Mouse (Mus musculus) midbrain, postnatal 0 days (tissue): ENCODE measurements around the gene Ier3. TPM values are rescaled to one million over a fixed set of nuclear protein-coding genes. Genes with fewer than 3 reads are reported as not detected.
A peak's percentile ranks its signal among the peaks of the same experiment; 100 is the strongest.

ENCODE experiments used
- ATAC-seq: fragments of 200-750 bp; cut with Nextera tagmentation; 2 replicates; pipeline ENCODE4 v1.8.0; 2017; ENCODE audit warnings: moderate number of reproducible peaks, mild to moderate bottlenecking, moderate TSS enrichment, moderate library complexity; ENCODE audit not compliant: low FRiP score
- DNase-seq: peaks from one replicate; pipeline ENCODE4 v3.0.0-alpha.2; 2015; ENCODE audit warnings: low spot score
- H3K27ac ChIP-seq: fragments of 300-500 bp; sonication (generic); 2 replicates; pipeline ENCODE4 v1.5.1; 2014; ENCODE audit warnings: low read depth, mild to moderate bottlenecking, low read length, mixed read lengths
- H3K27me3 ChIP-seq: fragments of 300-500 bp; sonication (generic); 2 replicates; pipeline ENCODE4 v1.6.1; 2014; ENCODE audit warnings: low read length, control low read depth, mixed read lengths; ENCODE audit not compliant: insufficient read depth
- H3K36me3 ChIP-seq: fragments of 300-500 bp; sonication (generic); 2 replicates; pipeline ENCODE4 v1.6.1; 2014; ENCODE audit warnings: low read length, control low read depth, mixed read lengths; ENCODE audit not compliant: insufficient read depth
- H3K4me1 ChIP-seq: fragments of 300-500 bp; sonication (generic); 2 replicates; pipeline ENCODE4 v1.6.1; 2014; ENCODE audit warnings: mild to moderate bottlenecking, control low read depth, antibody characterized with exemption, low read length, mixed read lengths; ENCODE audit not compliant: insufficient read depth
- H3K4me2 ChIP-seq: fragments of 300-500 bp; sonication (generic); 2 replicates; pipeline ENCODE4 v1.6.1; 2014; ENCODE audit warnings: low read depth, mild to moderate bottlenecking, low read length, mixed read lengths; ENCODE audit not compliant: poor library complexity, severe bottlenecking
- H3K4me3 ChIP-seq: fragments of 300-500 bp; sonication (generic); 2 replicates; pipeline ENCODE4 v1.5.1; 2014; ENCODE audit warnings: low read depth, mild to moderate bottlenecking, low read length, moderate library complexity
- H3K9ac ChIP-seq: fragments of 300-500 bp; sonication (generic); replicated peaks from 2 replicates; pipeline ENCODE4 v1.6.1; 2014; ENCODE audit warnings: mild to moderate bottlenecking, low read length, moderate library complexity, mixed read lengths; ENCODE audit not compliant: poor library complexity, severe bottlenecking
- H3K9me3 ChIP-seq: fragments of 300-500 bp; sonication (generic); 2 replicates; pipeline ENCODE4 v1.6.1; 2016; ENCODE audit warnings: low read length, control low read depth
- CTCF ChIP-seq: IDR thresholded peaks from 2 replicates; pipeline ENCODE4 v1.5.1; 2016; ENCODE audit warnings: antibody characterized with exemption, mild to moderate bottlenecking
- WGBS: fragments of 180-500 bp; shearing (Covaris S2); extraction: QIAGEN DNeasy Blood & Tissue Kit; methylation state at CpG from one replicate; pipeline ENCODE4 v1.1.7; 2014; 5-methylcytosine and 5-hydroxymethylcytosine counted together
- polyA plus RNA-seq: library from polyadenylated mRNA; unstranded; fragments of >200 nt; fragmentation: Nextera tagmentation; extraction: Ambion mirVana; gene quantifications from 2 replicates; pipeline ENCODE4 v1.2.1, GENCODE M21; 2015
- total RNA-seq: library from RNA; depleted of rRNA; stranded (reverse); fragments of >200 nt; gene quantifications from 2 replicates; pipeline ENCODE4 v1.2.3, GENCODE M21; 2014

Ier3 gene
- total and polyA plus RNA-seq, 2 experiments from 2014 or later: 10.9 to 12.2 TPM

GRCm38 (mm10) chr17:35792837-35793236 is 28.6 kb upstream of the Ier3 start:
- DNase-seq (no peak), ATAC-seq (no peak)
- Histone ChIP-seq H3K9ac (no peak overlapping the region), H3K4me1 (no peaks in the 10 kb centered on the region), H3K4me3 (no peak overlapping the region), H3K27me3 (no peaks in the 10 kb centered on the region), H3K9me3 (no peaks in the 10 kb centered on the region), H3K27ac (no peak overlapping the region), H3K36me3 (no peaks in the 10 kb centered on the region), H3K4me2 (no peak overlapping the region)
- 94% methylated on average over 2 of the region's 2 CpGs for WGBS
- no peak for TF ChIP-seq CTCF

GRCm38 (mm10) chr17:35795099-35795498 is 26.4 kb upstream of the Ier3 start:
- 56% methylated on average over 2 of the region's 2 CpGs for WGBS
- DNase-seq (no peak), ATAC-seq (no peak)
- no peak overlapping the region for H3K4me2 ChIP-seq
- no peak overlapping the region for H3K9ac ChIP-seq
- TF ChIP-seq CTCF: no peak
- no peaks in the 10 kb centered on the region for H3K27me3 ChIP-seq
- no peaks in the 10 kb centered on the region for H3K36me3 ChIP-seq
- H3K9me3 ChIP-seq: no peaks in the 10 kb centered on the region
- H3K27ac ChIP-seq: no peak overlapping the region
- H3K4me3 ChIP-seq: no peak overlapping the region
- no peaks in the 10 kb centered on the region for H3K4me1 ChIP-seq

GRCm38 (mm10) chr17:35795656-35796055 is 25.8 kb upstream of the Ier3 start:
- no peak for ATAC-seq
- H3K27me3 ChIP-seq: no peaks in the 10 kb centered on the region
- H3K9ac ChIP-seq: no peak overlapping the region
- WGBS: 75% methylated on average over 6 of the region's 6 CpGs
- DNase-seq: no peak
- no peaks in the 10 kb centered on the region for H3K36me3 ChIP-seq
- H3K9me3 ChIP-seq: no peaks in the 10 kb centered on the region
- H3K4me2 ChIP-seq: no peak overlapping the region
- no peak overlapping the region for H3K27ac ChIP-seq
- no peak for TF ChIP-seq CTCF
- H3K4me1 ChIP-seq: no peaks in the 10 kb centered on the region
- no peak overlapping the region for H3K4me3 ChIP-seq

- Histone ChIP-seq H3K36me3 (no peaks in the 10 kb centered on the region), H3K9me3 (no peaks in the 10 kb centered on the region), H3K4me1 (no peaks in the 10 kb centered on the region), H3K4me2 (no peak overlapping the region), H3K4me3 (no peak overlapping the region), H3K27ac (no peak overlapping the region), H3K9ac (no peak overlapping the region), H3K27me3 (no peaks in the 10 kb centered on the region)
- WGBS: 62% methylated on average over 5 of the region's 5 CpGs
- no peak for ATAC-seq
- no peak for DNase-seq
- no peak for TF ChIP-seq CTCF
Measured at GRCm38 (mm10) chr17:35796835-35797234, 24.6 kb upstream of the Ier3 start.

GRCm38 (mm10) chr17:35800905-35801304 is 20.6 kb upstream of the Ier3 start:
- Histone ChIP-seq H3K27ac (no peak overlapping the region), H3K27me3 (no peaks in the 10 kb centered on the region), H3K9me3 (no peaks in the 10 kb centered on the region), H3K36me3 (no peaks in the 10 kb centered on the region), H3K4me2 (no peak overlapping the region), H3K4me3 (no peak overlapping the region), H3K9ac (no peak overlapping the region), H3K4me1 (no peaks in the 10 kb centered on the region)
- WGBS: 68% methylated on average over 2 of the region's 2 CpGs
- ATAC-seq (no peak), DNase-seq (no peak)
- TF ChIP-seq CTCF: no peak

- no peaks in the 10 kb centered on the region for H3K27me3 ChIP-seq
- no peak overlapping the region for H3K27ac ChIP-seq
- WGBS: 51% methylated on average over 6 of the region's 6 CpGs
- H3K4me3 ChIP-seq: no peak overlapping the region
- no peaks in the 10 kb centered on the region for H3K36me3 ChIP-seq
- H3K4me1 ChIP-seq: no peaks in the 10 kb centered on the region
- peak; percentile 14 for DNase-seq
- no peak overlapping the region for H3K9ac ChIP-seq
- no peak for TF ChIP-seq CTCF
- no peak overlapping the region for H3K4me2 ChIP-seq
- no peak for ATAC-seq
- no peaks in the 10 kb centered on the region for H3K9me3 ChIP-seq
Measured at GRCm38 (mm10) chr17:35803020-35803419, 18.5 kb upstream of the Ier3 start.
